Mouse (Mus musculus) regulatory T cell (primary cell): ENCODE results near the gene Gas2l1.

ENCODE experiments used
- in situ Hi-C: fragments of 300-600 bp; cut with MboI, MseI; formaldehyde crosslinking; loops from one replicate; pipeline ENCODE4 v1.15.1; 2025; ENCODE audit warnings: high pct_unique_total_duplicates

Gene Gas2l1

GRCm38 (mm10) chr11:5042645-5043381, 22.3 kb downstream of the Gas2l1 start:
- in situ Hi-C loops, result no loop called here

- in situ Hi-C loops, result no loop called here
These were observed 23.9 kb downstream of the Gas2l1 start for GRCm38 (mm10) chr11:5041144-5041780.

GRCm38 (mm10) chr11:5040585-5040984, 24.5 kb downstream of the Gas2l1 start:
- in situ Hi-C loops, result no loop called here

- in situ Hi-C loops, result no loop called here
These were observed 27.8 kb downstream of the Gas2l1 start for GRCm38 (mm10) chr11:5037146-5037854.

- in situ Hi-C loops, result no loop called here
These were observed 29.7 kb downstream of the Gas2l1 start for GRCm38 (mm10) chr11:5035421-5035820.

GRCm38 (mm10) chr11:5033136-5033535, 32.0 kb downstream of the Gas2l1 start:
- in situ Hi-C loops, result no loop called here

- in situ Hi-C loops, result no loop called here
These were observed 32.4 kb downstream of the Gas2l1 start for GRCm38 (mm10) chr11:5032706-5033105.

- in situ Hi-C loops, result loop anchor here (5.0 kb wide), 1 partner anchor 86 kb away; no protein-coding TSS in a partner anchor
These were observed 36.9 kb downstream of the Gas2l1 start for GRCm38 (mm10) chr11:5028228-5028627.

GRCm38 (mm10) chr11:5025108-5025507, 40.0 kb downstream of the Gas2l1 start:
- in situ Hi-C loops, result loop anchor here (5.0 kb wide), 1 partner anchor 83 kb away; no protein-coding TSS in a partner anchor

GRCm38 (mm10) chr11:5017506-5017905, 47.6 kb downstream of the Gas2l1 start:
- in situ Hi-C loops, result no loop called here

- in situ Hi-C loops, result no loop called here
These were observed 48.8 kb downstream of the Gas2l1 start for GRCm38 (mm10) chr11:5016286-5016685.

- in situ Hi-C loops, result no loop called here
These were observed 49.4 kb downstream of the Gas2l1 start for GRCm38 (mm10) chr11:5015720-5016119.

- in situ Hi-C loops, result no loop called here
These were observed 52.9 kb downstream of the Gas2l1 start for GRCm38 (mm10) chr11:5012213-5012715.

- in situ Hi-C loops, result no loop called here
These were observed 53.6 kb downstream of the Gas2l1 start for GRCm38 (mm10) chr11:5011480-5011879.

- in situ Hi-C loops, result no loop called here
These were observed 54.9 kb downstream of the Gas2l1 start for GRCm38 (mm10) chr11:5010205-5010604.

GRCm38 (mm10) chr11:5009354-5010074, 55.6 kb downstream of the Gas2l1 start:
- in situ Hi-C loops, result no loop called here

GRCm38 (mm10) chr11:5008867-5009266, 56.3 kb downstream of the Gas2l1 start:
- in situ Hi-C loops, result no loop called here

GRCm38 (mm10) chr11:5007186-5007585, 57.9 kb downstream of the Gas2l1 start:
- in situ Hi-C loops, result no loop called here

GRCm38 (mm10) chr11:5005528-5005927, 59.6 kb downstream of the Gas2l1 start:
- in situ Hi-C loops, result no loop called here
